Mouse (Mus musculus): Measurements from ENCODE around the gene Vwa7. TPM values are rescaled to one million over a fixed set of nuclear protein-coding genes. Genes with fewer than 3 reads are reported as not detected.
A peak's percentile ranks its signal among the peaks of the same experiment; 100 is the strongest.
"Not testable (repeated sequence)": the region's sequence is repeated elsewhere in the genome, so short reads cannot be mapped to it uniquely, and the experiment has no call there.

The Vwa7 gene
- total RNA-seq (2021): under 1 TPM; 0.15 to 0.22 TPM
- long read RNA-seq: 0 reads

DNA sequence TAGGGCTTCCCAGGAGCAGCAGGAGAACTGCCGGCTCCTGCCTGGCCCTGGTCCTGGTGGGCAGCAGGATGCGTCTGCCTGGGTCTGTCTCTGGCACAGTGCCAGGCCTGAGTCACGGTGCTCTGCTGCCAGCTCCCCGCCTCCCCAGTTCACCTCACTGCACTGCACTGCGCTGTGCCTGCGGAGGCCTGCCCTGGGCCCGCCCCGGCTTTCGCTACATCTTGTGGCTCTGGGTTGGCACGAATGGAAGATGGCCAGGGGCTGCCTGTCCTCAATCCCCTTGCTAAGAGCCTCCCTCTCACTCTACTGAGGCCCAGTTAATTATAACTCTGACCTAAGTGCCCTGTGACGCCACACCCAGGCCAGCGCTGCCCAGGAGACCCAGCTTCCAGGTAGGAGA lies at the start of gene Vwa7:
Gene Vwa7, plus strand, starts transcription at position 204 of the 400 bp plus-strand sequence.
- peak in 1 of 2 experiments; percentile 18 for DNase-seq (ENCODE audit: low spot score in 2 of 2)

GRCm38 (mm10) chr17:34969822-34970221 lies 46.6 kb upstream of the Vwa7 start, which contains the start of gene Gm20481:
TSS of gene Gm20481 (plus strand) at chr17:34969912.
- DNase-seq (ENCODE audit: low spot score in 2 of 2): not testable (repeated sequence)

DNA sequence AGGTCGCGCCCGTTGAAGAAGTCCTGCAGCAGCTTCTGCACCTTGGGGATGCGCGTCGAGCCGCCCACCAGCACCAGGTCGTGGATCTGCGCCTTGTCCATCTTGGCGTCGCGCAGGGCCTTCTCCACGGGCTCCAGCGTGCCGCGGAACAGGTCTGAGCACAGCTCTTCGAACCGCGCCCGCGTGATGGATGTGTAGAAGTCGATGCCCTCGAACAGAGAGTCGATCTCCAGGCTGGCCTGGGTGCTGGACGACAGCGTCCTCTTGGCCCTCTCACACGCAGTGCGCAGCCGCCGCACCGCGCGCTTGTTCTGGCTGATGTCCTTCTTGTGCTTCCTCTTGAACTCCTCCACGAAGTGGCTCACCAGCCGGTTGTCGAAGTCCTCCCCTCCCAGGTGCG lies 45.5 kb upstream of the Vwa7 start:
- DNase-seq (ENCODE audit: low spot score in 2 of 2): not testable (repeated sequence)

- DNase-seq (ENCODE audit: low spot score in 2 of 2): not testable (repeated sequence)
These were observed 44.7 kb upstream of the Vwa7 start for GRCm38 (mm10) chr17:34971694-34972068.

- DNase-seq (ENCODE audit: low spot score in 2 of 2): peak; percentile 76 to 85
These were observed 44.2 kb upstream of the Vwa7 start, which contains the start of the genes Hspa1a and Hspa1l for GRCm38 (mm10) chr17:34972069-34972749. TSS of gene Hspa1a (minus strand) at chr17:34972156. TSS of gene Hspa1l (plus strand) at chr17:34972703.

- DNase-seq (ENCODE audit: low spot score in 2 of 2): no peak
These were observed 40.5 kb upstream of the Vwa7 start for GRCm38 (mm10) chr17:34975581-34976492.

DNA sequence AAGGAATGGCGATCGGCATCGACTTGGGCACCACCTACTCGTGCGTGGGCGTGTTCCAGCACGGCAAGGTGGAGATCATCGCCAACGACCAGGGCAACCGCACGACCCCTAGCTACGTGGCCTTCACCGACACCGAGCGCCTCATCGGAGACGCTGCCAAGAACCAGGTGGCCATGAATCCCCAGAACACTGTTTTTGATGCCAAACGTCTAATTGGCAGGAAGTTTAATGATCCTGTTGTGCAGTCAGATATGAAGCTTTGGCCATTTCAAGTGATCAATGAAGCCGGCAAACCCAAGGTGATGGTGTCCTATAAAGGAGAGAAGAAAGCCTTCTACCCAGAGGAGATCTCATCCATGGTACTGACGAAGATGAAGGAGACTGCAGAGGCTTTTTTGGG lies 39.4 kb upstream of the Vwa7 start:
- DNase-seq (ENCODE audit: low spot score in 2 of 2): no peak

GRCm38 (mm10) chr17:34978239-34978638 lies 38.1 kb upstream of the Vwa7 start:
- DNase-seq (ENCODE audit: low spot score in 2 of 2): no peak

- no peak for DNase-seq (ENCODE audit: low spot score in 2 of 2)
These were observed 36.7 kb upstream of the Vwa7 start for GRCm38 (mm10) chr17:34979631-34980030.

DNA sequence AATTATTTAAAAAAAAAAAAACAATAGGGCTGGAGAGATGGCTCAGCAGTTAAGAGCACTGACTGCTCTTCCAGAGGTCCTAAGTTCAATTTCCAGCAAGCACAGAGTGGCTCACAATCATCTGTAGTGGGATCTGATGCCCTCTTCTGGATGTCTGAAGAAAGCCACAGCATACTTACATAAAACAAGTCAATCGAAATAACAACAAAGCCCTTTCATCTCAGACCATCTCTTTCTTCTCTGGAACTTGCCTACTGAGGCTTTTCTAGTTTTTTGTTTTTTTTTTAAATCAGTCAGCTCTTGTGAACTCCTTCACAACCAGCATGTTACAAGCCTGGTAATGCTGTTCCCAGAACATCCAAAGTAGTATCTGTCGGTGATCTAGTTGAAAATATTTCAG lies 35.7 kb upstream of the Vwa7 start:
- DNase-seq (ENCODE audit: low spot score in 2 of 2): peak in 1 of 2 experiments; percentile 72

- DNase-seq (ENCODE audit: low spot score in 2 of 2): peak; percentile 91 to 95
These were observed 34.6 kb upstream of the Vwa7 start, which contains the start of gene Lsm2 for GRCm38 (mm10) chr17:34981690-34982180. TSS of gene Lsm2 (plus strand) at chr17:34981862.

DNA sequence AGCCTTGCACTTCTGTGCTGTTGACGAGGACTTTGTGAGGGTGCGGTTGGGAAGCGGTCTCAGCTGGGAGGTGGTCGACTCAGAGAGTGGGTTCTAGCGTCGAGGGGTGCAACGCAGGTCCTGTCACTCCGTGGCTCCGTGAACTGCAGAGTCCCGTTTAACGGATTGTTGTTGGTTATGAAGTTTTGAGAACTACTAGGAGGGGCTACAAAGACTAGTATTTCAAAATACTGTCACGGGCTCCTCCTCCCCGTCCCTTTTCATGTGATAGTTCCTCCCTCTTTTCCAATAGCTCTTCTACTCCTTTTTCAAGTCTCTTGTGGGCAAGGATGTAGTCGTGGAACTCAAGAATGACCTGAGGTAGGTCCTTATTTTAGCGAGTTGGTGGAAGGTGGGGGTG lies 34.1 kb upstream of the Vwa7 start:
- no peak for DNase-seq (ENCODE audit: low spot score in 2 of 2)

DNA sequence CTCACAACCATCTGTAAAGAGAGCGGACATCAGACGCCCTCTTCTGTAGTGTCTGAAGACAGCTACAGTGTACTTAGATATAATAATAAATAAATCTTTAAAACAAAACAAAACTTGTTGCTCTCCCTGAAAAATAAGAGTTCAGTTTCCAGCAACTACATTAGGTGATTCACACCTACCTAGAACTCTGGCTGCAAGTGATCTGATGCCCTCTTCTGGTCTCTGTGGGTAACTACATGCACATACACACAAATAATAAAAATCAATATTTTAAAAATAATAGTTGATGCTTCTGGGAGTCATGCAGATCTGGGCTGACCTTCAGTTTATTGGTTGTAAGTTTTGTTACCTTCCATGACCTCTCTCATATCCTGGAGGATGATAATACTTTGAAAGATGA lies 32.2 kb upstream of the Vwa7 start:
- DNase-seq (ENCODE audit: low spot score in 2 of 2): no peak

GRCm38 (mm10) chr17:34994751-34995150 lies 21.6 kb upstream of the Vwa7 start:
- no peak for DNase-seq (ENCODE audit: low spot score in 2 of 2)

GRCm38 (mm10) chr17:34995192-34995591 lies 21.2 kb upstream of the Vwa7 start:
- not testable (repeated sequence) for DNase-seq (ENCODE audit: low spot score in 2 of 2)

GRCm38 (mm10) chr17:34995927-34996326 lies 20.5 kb upstream of the Vwa7 start:
- not testable (repeated sequence) for DNase-seq (ENCODE audit: low spot score in 2 of 2)

DNA sequence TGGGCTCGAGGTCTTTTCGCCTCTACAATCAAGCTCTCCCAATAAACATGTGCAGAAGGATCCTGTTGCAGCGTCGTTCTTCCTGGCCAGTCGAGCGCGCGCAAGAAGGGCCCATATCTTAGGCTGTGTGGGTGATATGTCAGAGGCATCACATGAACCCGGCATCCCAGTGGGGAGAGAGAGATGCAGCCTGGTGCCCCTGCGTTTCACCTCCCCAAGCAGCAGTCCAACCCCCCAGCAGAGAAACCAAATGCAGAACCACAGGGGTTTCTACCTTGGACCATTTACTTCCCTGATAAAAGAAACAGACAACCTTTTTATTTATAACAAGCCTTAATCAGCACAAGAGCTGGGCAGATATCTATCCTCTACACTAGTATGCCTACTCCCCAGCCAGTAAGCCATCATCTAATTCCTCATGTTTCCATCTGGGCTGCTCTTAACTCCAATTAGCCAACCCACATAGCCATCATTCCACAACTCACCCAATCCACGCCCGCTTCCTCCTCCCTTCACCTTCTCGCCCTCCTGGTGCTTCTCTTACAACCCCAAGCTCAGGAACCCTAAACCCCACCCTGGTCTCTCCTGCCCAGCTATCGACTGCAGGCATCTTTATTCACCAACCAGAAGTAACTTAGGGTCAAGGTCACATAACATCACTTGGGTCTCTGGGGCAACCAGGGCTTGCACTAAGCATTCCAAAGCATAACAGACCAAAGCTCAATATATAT lies 19.8 kb upstream of the Vwa7 start:
- DNase-seq (ENCODE audit: low spot score in 2 of 2): no peak

GRCm38 (mm10) chr17:34997142-34997483 lies 19.3 kb upstream of the Vwa7 start:
- no peak for DNase-seq (ENCODE audit: low spot score in 2 of 2)

DNA sequence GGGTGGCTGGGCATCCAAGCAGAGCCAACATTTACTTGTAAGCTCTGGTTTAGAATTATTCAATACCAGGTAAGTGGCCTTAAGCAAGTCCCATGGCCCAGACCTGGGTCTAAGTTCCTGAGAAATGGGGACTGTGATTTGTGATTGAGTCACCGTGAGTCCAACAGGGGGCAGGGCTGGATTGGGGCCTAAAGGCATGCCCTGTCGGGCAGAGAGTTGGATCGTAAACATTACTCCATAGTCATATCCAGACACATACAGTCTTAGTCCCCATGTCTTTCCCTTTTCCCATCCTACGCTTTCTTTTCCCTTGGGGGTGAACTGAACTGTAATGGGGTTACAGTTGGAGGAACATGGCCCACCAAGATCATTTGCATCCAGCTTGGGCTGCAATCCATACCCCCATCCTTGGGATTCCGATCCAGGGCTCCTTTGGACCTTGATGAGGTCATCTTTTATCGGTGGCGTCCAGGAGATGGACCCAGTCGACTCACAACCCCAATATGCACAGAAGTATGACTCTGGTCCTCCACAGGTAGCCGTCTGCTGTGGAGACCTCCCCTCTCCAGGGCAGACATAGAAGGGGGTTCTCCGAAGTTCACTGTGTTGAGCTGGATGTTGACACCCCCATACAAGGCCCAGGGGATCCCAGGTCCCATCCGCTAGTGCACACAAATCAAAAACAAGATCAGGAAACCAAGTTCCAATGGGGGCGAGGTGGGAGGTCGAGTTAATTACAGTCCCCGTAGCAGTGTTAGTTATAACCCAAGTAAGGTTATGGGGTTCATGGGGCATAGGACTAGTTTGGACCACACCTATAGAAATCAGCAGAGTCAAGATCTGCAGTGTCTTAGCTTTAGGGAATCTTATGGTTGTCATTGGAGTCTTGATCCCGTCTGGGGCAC lies 17.6 kb upstream of the Vwa7 start:
- DNase-seq (ENCODE audit: low spot score in 2 of 2): no peak
